Mouse (Mus musculus) stomach, embryonic 14.5 days (tissue): Measurements from ENCODE around the gene Tesc. TPM values are rescaled to one million over a fixed set of nuclear protein-coding genes. Genes with fewer than 3 reads are reported as not detected.

Source experiments
- ATAC-seq: fragments of 200-750 bp; cut with Nextera tagmentation; 2 replicates; pipeline ENCODE4 v1.8.0; 2017; ENCODE audit warnings: low read depth, moderate TSS enrichment; ENCODE audit not compliant: insufficient number of reproducible peaks, insufficient read depth, low FRiP score
- H3K27ac ChIP-seq: fragments of 300-500 bp; sonication (generic); 2 replicates; pipeline ENCODE4 v1.5.1; 2014; ENCODE audit warnings: mild to moderate bottlenecking, low read length, moderate library complexity, mixed read lengths
- H3K27me3 ChIP-seq: fragments of 300-500 bp; sonication (generic); 2 replicates; pipeline ENCODE4 v1.6.1; 2014; ENCODE audit warnings: low read length, control low read depth, mixed read lengths; ENCODE audit not compliant: control insufficient read depth, insufficient read depth
- H3K36me3 ChIP-seq: fragments of 300-500 bp; sonication (generic); 2 replicates; pipeline ENCODE4 v1.6.1; 2014; ENCODE audit warnings: mild to moderate bottlenecking, control low read depth, low read length, moderate library complexity, mixed read lengths; ENCODE audit not compliant: control insufficient read depth, insufficient read depth
- H3K4me1 ChIP-seq: fragments of 300-500 bp; sonication (generic); 2 replicates; pipeline ENCODE4 v1.6.1; 2014; ENCODE audit warnings: low read length, control low read depth, mixed read lengths; ENCODE audit not compliant: control insufficient read depth, insufficient read depth
- H3K4me2 ChIP-seq: fragments of 300-500 bp; sonication (generic); replicated peaks from 2 replicates; pipeline ENCODE4 v1.6.1; 2014; ENCODE audit warnings: low read depth, low read length, control low read depth
- H3K4me3 ChIP-seq: fragments of 300-500 bp; sonication (generic); 2 replicates; pipeline ENCODE4 v1.5.1; 2014; ENCODE audit warnings: low read depth, low read length, control low read depth
- H3K9ac ChIP-seq: fragments of 300-500 bp; sonication (generic); replicated peaks from 2 replicates; pipeline ENCODE4 v1.6.1; 2014; ENCODE audit warnings: low read depth, mild to moderate bottlenecking, control low read depth, low read length, moderate library complexity, mixed read lengths
- H3K9me3 ChIP-seq: fragments of 300-500 bp; sonication (generic); 2 replicates; pipeline ENCODE4 v1.6.1; 2016; ENCODE audit warnings: low read depth, low read length, control low read depth; ENCODE audit not compliant: control insufficient read depth
- WGBS: fragments of 180-500 bp; shearing (Covaris S2); extraction: QIAGEN DNeasy Blood & Tissue Kit; methylation state at CpG from one replicate; pipeline ENCODE4 v1.1.7; 2014; 5-methylcytosine and 5-hydroxymethylcytosine counted together
- polyA plus RNA-seq: library from polyadenylated mRNA; unstranded; fragments of >200 nt; fragmentation: Nextera tagmentation; extraction: Ambion mirVana; gene quantifications from 2 replicates; pipeline ENCODE4 v1.2.1, GENCODE M21; 2014

Gene Tesc
- polyA plus RNA-seq, 1 experiment from 2014 or later, result 15.1 TPM

DNA sequence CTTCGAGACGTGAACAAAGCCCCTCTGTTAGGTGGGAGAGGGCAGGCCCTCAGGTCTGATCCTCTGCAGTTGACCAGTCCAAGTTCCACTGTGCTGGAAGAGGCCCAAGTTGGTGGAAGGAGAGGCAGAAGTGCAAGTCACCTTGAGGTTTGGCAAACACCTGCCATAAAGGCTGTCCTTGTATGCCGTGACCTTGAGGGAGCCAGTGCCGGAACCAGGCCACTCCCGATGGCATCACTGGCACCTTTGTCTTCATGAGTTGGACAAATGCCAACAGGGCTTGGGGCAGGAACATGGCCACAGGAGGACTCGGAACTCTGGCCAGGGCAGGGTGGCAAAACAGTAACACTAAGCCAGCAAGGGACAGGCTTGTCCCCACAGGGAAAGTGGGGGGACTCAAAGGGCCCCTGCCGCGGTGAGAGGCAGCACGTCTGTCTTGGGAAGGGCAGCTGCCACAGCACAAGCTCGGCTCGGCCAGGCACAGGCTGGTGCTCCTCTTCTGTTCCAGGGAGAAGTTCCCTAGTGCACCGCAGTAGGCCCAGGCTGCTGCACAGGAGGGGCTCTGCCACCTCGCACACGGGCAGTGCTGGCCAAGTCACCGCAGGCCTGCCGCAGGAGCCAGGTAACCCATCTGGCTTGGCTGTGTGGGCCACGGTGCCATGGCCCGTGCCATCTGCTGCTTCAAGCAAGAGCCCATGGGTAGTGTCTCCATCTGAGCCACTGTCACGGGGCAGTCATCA, 38.1 kb downstream of the Tesc start:
- WGBS, result 85% methylated on average over 19 of the region's 19 CpGs
- ATAC-seq, result no peak
- no peak overlapping the region for H3K4me3 ChIP-seq
- H3K27me3 ChIP-seq, result no peaks in the 10 kb centered on the region
- H3K36me3 ChIP-seq, result peaks cover 31% of the 10 kb centered on the region; the same call in 1 of the 2 replicates
- no peak overlapping the region for H3K4me2 ChIP-seq
- H3K27ac ChIP-seq, result peak overlapping the region; percentile 33; the same call in 1 of the 2 replicates
- no peak overlapping the region for H3K9ac ChIP-seq
- H3K9me3 ChIP-seq, result no peaks in the 10 kb centered on the region
- H3K4me1 ChIP-seq, result peaks cover 5% of the 10 kb centered on the region; the same call in 1 of the 2 replicates

DNA sequence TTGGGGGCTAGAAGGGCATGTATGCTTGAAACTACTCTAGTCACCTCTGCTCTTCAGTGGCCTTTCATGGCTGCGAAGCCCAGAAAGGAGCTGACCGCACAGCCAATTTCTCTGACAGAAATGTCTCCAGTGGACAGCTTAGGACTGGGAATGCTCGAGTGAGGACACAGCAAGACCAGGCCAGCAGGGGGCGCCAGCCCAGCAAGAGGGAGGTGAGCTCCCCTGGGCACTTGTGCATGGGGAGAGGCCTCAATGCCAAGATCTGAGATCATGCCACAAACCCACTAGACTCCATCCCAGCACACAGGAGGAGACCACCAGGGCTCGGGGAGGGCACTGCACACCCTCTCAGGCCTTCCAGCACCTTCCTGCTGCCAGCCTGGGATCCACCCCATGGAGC, 39.3 kb downstream of the Tesc start:
- Histone ChIP-seq H3K27ac (no peak overlapping the region), H3K36me3 (peaks cover 31% of the 10 kb centered on the region; the same call in 1 of the 2 replicates), H3K4me2 (no peak overlapping the region), H3K4me1 (peaks cover 5% of the 10 kb centered on the region; the same call in 1 of the 2 replicates), H3K4me3 (no peak overlapping the region), H3K9me3 (no peaks in the 10 kb centered on the region), H3K9ac (no peak overlapping the region), H3K27me3 (no peaks in the 10 kb centered on the region)
- WGBS, result 72% methylated on average over 5 of the region's 5 CpGs
- ATAC-seq, result no peak

DNA sequence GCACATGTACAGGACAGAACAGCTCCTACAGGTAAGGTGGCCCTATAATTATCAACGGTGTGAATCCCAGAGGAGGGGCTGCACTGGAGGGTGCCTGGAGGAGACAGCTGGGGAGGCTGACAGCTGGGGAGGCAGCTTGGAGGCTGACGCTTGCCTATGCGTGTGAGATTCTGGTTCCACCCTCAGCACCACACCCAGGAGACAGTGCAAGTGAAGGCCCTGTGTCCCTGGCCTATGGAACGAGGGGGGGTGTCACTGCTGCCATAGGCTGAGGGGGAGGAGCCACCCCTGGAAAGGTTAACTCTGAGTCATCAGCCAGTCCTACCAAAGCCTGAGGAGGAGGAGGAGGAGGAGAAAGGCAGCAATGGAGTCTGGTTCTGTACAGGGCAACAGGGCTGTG, 40.0 kb downstream of the Tesc start:
- no peak overlapping the region for H3K9ac ChIP-seq
- no peak for ATAC-seq
- H3K9me3 ChIP-seq, result no peaks in the 10 kb centered on the region
- peaks cover 5% of the 10 kb centered on the region; the same call in 1 of the 2 replicates for H3K4me1 ChIP-seq
- no peak overlapping the region for H3K27ac ChIP-seq
- 62% methylated on average over 4 of the region's 4 CpGs for WGBS
- H3K27me3 ChIP-seq, result no peaks in the 10 kb centered on the region
- H3K4me2 ChIP-seq, result no peak overlapping the region
- peaks cover 31% of the 10 kb centered on the region; the same call in 1 of the 2 replicates for H3K36me3 ChIP-seq
- no peak overlapping the region for H3K4me3 ChIP-seq

DNA sequence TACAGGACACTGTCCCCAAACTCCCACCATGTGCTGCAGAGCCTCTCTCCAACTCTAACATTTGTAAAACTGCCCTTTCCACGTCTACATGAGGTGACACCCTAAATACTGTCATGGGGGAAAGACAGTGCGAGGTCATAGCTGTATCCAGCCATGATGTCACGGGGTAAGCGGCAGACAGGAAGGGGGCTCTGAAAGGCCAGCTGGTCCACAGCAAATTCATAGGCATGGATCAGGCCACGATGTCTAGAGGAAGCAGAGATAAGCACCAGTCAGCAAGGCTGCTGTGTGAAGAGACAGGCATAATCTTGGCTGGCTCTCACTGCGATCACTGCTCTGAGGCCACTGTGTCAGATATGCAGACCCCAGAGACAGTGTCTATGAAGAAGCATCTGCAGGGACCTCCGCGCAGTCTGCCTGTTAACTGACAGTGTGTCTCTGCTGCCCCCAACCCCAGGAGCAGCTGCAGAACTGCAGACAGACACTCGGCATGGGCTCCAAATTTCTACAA, 40.5 kb downstream of the Tesc start:
- no peak for ATAC-seq

DNA sequence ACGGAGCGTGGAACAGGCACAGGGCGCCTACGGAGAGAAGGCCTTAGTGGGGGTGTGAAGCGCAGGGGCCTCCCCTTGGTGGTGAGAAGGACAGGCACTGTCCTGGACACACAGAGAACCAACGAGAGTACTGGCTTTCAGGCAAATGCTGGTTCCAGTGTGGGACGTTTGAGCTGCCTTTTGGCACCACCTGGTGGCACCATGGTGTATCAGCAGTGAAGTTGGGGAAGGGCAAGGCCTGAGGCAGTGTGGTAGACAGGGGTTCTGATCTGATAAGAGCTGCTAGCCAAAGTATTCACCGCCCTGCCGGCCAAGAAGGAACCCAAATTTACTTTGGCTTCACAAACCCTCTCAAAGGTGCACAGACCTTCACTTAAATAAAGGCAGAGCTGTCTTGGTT, 41.8 kb downstream of the Tesc start:
- Histone ChIP-seq H3K27ac (no peak overlapping the region), H3K4me3 (no peak overlapping the region), H3K4me2 (no peak overlapping the region), H3K36me3 (peaks cover 36% of the 10 kb centered on the region; the same call in 1 of the 2 replicates), H3K9me3 (no peaks in the 10 kb centered on the region), H3K9ac (no peak overlapping the region), H3K4me1 (no peaks in the 10 kb centered on the region), H3K27me3 (no peaks in the 10 kb centered on the region)
- peak; percentile 48 for ATAC-seq
- 48% methylated on average over 9 of the region's 9 CpGs for WGBS

More for the DNA sequence above, 40.5 kb downstream of the Tesc start:
- Histone ChIP-seq H3K9ac (no peak overlapping the region), H3K27ac (no peak overlapping the region), H3K4me3 (no peak overlapping the region), H3K4me2 (no peak overlapping the region), H3K27me3 (no peaks in the 10 kb centered on the region), H3K36me3 (peaks cover 31% of the 10 kb centered on the region; the same call in 1 of the 2 replicates), H3K9me3 (no peaks in the 10 kb centered on the region), H3K4me1 (peaks cover 4% of the 10 kb centered on the region; the same call in 1 of the 2 replicates)
- 82% methylated on average over 9 of the region's 9 CpGs for WGBS

DNA sequence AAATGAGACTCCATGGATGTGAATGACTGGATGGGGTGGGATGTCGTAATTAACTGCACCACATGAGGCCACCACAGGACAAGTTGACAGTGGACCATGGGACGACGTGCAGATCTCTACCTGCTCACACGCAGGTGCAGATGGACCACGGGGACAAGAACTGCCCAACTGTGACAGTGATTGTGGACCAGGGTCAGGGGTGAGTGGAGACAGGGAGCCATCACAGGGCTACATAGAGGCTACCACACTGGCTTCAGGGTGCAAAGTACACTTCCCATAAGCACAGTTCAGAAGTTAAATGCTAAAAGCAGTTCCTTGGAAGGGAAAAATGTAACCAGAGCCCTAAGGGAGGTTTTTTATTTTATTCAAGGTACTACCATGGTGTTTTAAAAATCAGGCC, 44.2 kb downstream of the Tesc start:
- no peak overlapping the region for H3K27ac ChIP-seq
- H3K9ac ChIP-seq, result no peak overlapping the region
- H3K9me3 ChIP-seq, result no peaks in the 10 kb centered on the region
- WGBS, result 75% methylated on average over 5 of the region's 5 CpGs
- H3K4me1 ChIP-seq, result no peaks in the 10 kb centered on the region
- ATAC-seq, result no peak
- H3K4me2 ChIP-seq, result no peak overlapping the region
- peaks cover 39% of the 10 kb centered on the region for H3K36me3 ChIP-seq
- H3K4me3 ChIP-seq, result no peak overlapping the region
- no peaks in the 10 kb centered on the region for H3K27me3 ChIP-seq

DNA sequence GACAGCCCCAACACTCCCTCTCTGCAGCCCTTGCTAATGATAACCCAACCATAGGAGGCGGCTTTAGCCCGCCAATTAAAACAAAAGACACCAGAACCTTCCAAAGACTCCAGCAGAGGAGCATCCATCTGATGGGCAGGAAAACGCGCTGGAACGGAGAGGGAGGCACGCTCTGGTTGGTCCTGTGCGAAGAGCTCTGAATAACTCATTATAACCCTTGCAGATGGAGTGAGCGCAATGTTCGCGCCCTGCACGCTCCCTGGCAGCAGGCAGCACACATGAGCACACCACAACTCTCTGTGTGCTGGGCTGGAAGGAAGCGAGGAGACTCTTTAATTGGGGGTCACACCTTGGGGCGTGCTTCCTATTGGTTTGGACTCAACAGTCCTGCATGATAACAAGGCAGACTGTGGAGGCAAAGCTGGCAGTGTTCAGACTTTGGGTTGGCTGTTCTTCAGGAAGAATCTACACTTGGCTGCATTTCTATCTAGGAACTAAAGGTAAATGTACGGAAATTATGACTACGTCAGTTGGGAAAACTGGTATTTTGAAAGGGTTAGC, 45.8 kb downstream of the Tesc start:
- H3K36me3 ChIP-seq, result peaks cover 42% of the 10 kb centered on the region
- 90% methylated on average over 15 of the region's 15 CpGs for WGBS
- ATAC-seq, result no peak
- no peaks in the 10 kb centered on the region for H3K4me1 ChIP-seq
- H3K9me3 ChIP-seq, result no peaks in the 10 kb centered on the region
- H3K9ac ChIP-seq, result no peak overlapping the region
- H3K4me3 ChIP-seq, result no peak overlapping the region
- no peak overlapping the region for H3K4me2 ChIP-seq
- no peaks in the 10 kb centered on the region for H3K27me3 ChIP-seq
- no peak overlapping the region for H3K27ac ChIP-seq

DNA sequence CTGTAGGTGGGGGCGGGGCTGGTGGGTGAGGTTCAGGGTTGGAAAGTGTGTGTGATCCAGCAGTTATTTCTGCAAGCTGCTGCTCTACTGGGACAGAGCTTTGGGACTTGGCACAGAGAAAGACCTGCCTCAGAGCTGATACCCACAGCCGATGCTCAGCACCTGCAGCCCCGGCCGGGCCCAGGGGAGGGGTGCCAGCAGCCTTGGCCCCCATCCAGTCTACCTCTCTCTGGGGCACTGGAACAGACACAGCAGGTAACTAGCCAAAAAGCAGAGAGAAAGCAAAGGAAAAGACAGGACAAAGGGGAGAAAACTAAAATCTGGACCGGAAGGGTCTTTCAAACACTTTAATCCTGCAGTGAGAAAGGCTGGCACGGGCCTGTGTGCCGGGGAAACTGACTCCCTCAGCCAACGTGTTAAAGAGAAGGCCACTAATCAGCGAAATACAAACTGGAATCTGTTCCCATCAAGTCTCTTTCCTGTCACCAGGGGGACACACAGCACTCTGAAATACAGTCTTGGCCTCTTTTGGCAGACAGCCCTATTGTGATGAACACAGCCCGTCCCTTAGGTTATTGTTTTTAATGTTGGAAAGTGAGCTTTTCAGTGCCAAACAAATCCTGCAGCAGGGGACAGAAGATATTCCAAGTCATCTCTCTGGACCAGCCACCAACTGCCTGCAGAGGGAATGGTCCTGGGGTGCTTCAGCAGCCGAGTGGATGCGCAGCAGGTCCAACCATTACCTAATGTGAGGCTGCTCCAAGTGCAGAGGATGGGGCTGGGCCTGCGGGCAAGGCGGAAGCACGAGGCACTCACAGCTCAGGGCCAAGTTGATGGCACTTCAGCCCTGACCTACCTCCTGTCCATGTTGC, 49.4 kb downstream of the Tesc start:
- Histone ChIP-seq H3K4me2 (no peak overlapping the region), H3K27me3 (no peaks in the 10 kb centered on the region), H3K27ac (no peak overlapping the region), H3K4me1 (no peaks in the 10 kb centered on the region), H3K9ac (no peak overlapping the region), H3K36me3 (peaks cover 29% of the 10 kb centered on the region), H3K4me3 (no peak overlapping the region), H3K9me3 (no peaks in the 10 kb centered on the region)
- WGBS, result 92% methylated on average over 15 of the region's 15 CpGs
- no peak for ATAC-seq
